Mouse (Mus musculus) heart, adult 8-10 months (tissue): Measurements from ENCODE around the gene Nt5c3b. TPM values are rescaled to one million over a fixed set of nuclear protein-coding genes. Genes with fewer than 3 reads are reported as not detected.

Experiments used
- DNase-seq: peaks from one replicate; pipeline ENCODE4 v3.0.0; 2022; ENCODE audit warnings: low spot score
- total RNA-seq, 4 experiments: library from RNA; stranded (reverse); gene quantifications; 2 replicates each; pipeline ENCODE4 v1.2.4; 2022

The Nt5c3b gene
- total RNA-seq, result 10 to 100 TPM; 18.8 to 28.0 (median 25.2) TPM

- DNase-seq, result no peak
Observed at GRCm38 (mm10) chr11:100441797-100442196, at the start of gene Nt5c3b, which contains the start of gene Klhl10. Gene Nt5c3b (minus strand): TSS chr11:100441808. Gene Klhl10 (plus strand): TSS chr11:100441917.

- DNase-seq, result no peak
Observed at GRCm38 (mm10) chr11:100490951-100491350, 49.3 kb upstream of the Nt5c3b start.

DNA sequence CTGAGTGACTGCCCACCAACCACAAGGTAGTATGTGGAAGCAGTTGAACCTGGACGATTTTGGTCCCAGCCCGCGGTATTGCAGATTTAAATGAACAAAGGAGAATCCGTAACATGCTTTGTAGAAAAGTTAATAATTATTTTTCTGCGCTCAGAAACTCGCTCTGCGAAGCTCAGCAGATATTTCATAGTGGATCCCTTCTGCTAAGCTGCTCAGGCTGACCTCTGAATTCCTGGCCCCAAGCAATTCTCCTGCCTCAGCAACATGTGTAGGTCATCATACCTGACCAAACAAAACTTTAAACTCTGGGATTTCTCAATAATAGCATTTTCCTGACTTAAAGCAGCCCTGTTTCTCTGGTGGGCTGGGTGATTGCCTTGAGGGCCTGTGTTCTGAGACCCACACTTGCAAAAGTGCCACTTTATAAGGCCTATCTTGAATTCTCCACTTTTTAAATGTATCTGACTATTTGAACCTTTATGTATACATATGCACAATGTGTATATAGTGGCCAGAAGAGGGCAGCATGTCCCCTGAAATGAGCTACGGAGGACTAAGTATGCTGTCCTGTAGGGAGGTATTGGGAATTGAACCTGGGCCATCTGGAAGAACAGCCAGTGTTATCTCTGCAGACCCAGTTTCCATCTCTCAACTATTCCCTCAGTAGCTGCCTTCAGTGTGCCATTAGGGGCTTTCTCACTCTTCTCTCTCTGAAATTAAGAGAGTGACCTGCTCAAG is 44.4 kb upstream of the Nt5c3b start:
- no peak for DNase-seq

GRCm38 (mm10) chr11:100484461-100484860 is 42.9 kb upstream of the Nt5c3b start:
- no peak for DNase-seq

- DNase-seq, result no peak
Observed at GRCm38 (mm10) chr11:100479152-100479551, 37.5 kb upstream of the Nt5c3b start.

DNA sequence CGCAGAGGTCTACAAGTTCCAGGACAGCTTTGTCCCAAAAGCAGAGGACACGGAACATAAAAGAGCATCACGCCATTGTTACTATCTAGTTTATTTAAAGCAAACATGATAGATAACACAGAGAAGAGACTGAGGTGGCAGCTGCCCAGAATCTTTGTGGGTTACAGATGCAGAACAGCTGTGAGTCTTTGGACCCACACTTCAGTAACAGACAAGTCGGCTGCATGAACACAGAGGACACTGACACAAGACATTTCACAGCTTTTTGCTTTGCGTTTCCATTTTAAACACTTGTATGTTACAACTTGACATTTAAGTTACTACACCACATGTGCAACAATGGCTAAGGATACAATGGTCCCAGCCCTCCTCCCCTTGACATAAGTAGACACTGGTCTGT is 34.7 kb upstream of the Nt5c3b start:
- DNase-seq, result no peak

DNA sequence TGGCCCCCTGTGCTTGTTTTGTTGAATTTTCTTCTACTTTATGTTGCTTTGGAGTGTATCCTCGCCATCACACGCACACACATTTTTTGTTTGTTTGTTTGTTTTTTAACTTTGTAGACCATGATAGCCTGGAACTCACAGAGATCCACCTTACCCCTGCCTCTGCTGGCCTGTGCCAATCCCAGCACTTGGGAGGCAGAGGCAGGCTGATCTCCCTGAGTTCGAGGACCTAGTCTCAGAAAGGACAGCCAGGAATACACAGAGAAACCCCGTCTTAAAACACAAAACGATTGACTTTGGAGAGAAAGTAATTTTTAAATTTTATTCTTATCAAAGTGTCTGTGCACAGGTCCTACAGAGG is 31.3 kb upstream of the Nt5c3b start:
- no peak for DNase-seq

DNA sequence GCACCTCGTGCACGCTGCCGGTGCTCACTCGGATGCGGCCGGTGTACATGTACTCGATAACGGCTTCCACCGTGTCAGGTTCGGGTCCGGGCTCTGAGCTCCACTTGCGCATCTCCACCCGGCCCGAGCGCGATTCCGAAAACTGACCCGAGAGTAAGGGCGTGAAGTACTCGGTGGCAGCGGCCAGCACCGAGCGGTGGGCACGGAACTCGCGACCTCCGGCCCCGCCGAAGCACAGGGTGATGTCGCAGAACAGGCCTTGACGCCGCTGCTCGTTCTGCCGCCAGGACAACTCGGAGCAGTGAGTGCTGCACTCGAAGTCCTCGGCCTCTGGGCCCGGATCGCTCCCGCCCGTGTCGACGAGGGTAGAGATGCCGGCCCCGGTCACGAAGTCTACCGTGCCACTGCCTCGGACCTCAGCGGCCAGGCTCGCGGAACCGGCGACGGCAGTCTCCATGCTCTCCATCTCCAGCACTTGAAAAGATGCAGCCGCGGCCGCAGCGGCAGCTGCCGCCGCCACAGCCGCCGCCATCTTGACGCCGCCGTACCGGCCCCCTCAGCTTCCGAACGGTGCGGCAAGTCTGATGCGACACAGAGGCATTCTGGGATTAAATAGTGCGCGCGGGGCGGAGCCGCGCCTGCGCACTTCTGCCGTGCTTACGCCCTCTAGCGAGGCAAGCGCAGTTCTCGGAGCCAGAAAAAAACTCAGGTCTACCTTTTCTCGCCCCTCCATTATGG is 30.8 kb upstream of the Nt5c3b start, which contains the start of gene Klhl11:
Klhl11 (minus strand) TSS at position 545 of the 738 bp plus-strand sequence.
- peak; percentile 90 for DNase-seq

GRCm38 (mm10) chr11:100471352-100472196 is 30.0 kb upstream of the Nt5c3b start:
- no peak for DNase-seq

DNA sequence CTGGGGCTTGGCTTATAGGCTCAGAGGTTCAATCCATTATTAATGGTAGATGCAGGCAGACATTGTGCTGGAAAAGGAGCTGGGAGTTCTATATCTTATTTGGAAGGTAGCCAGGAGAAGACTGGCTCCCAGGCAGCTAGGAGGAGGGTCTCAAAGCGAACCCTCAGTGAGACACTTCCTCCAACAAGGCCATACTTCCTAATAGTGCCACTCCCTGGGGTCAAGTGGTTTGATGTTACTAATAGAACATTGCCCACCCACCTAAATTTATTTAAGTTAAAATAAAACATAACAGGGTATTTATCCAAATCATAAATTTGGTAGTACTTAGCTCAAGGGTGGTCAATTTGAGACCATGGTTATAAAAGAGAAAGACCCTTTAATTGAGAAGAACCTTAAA is 24.2 kb upstream of the Nt5c3b start:
- DNase-seq, result no peak

GRCm38 (mm10) chr11:100465229-100465792 is 23.7 kb upstream of the Nt5c3b start:
- DNase-seq, result no peak

GRCm38 (mm10) chr11:100462699-100463098 is 21.1 kb upstream of the Nt5c3b start:
- DNase-seq, result no peak

DNA sequence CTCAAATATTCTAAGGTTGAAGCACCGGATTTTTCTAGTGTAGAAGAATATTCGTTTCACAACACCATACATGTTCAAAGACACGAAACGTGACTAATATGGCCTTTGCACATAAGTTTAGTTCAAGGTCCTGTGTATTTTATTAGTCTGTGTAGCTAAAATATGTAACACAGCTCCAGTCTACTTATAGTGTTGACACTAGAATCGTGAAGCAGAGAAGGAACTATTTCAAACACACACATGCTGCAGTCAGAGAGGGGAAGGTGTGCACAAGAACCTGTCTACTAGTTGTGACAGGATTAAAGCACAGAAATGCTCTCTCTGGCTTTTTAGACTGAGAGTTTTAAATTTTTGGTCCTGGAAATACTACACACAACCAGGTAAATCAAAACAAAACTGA is 16.1 kb upstream of the Nt5c3b start:
- DNase-seq, result no peak

DNA sequence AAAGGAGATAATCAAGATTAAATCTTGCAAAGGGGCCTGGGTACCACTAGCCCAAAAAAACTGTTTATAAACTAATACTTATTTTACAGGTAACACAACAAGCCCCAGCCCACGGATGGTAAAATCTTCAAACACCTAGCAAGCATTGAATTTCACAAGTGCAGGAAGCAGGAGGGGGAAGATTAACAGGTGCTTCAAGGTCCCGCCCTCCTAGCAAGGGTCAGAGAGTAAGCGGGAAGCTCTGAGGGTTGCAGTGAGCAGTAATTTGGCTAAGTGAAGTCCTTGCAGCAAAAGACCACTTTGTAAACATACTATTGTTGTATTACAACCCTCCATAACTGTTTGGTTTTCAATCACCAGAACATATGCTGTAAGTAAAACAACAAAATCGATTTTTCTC is 15.6 kb upstream of the Nt5c3b start:
- DNase-seq, result no peak

GRCm38 (mm10) chr11:100442625-100443024 is 1.0 kb upstream of the Nt5c3b start:
- DNase-seq, result no peak

GRCm38 (mm10) chr11:100440691-100441522 is 701 bp downstream of the Nt5c3b start:
- peak; percentile 82 for DNase-seq

GRCm38 (mm10) chr11:100437901-100438300 is 3.7 kb downstream of the Nt5c3b start:
- no peak for DNase-seq

GRCm38 (mm10) chr11:100435678-100436246 is 5.8 kb downstream of the Nt5c3b start:
- no peak for DNase-seq

- no peak for DNase-seq
Observed at GRCm38 (mm10) chr11:100432002-100432401, 9.6 kb downstream of the Nt5c3b start.

GRCm38 (mm10) chr11:100430052-100430451 is 11.6 kb downstream of the Nt5c3b start:
- DNase-seq, result peak; percentile 49
